Mouse (Mus musculus) cortical plate, adult 2 months (tissue): ENCODE data around the gene Fam110a.

ENCODE experiments used
- CTCF ChIP-seq: fragments of 200-500 bp; IDR thresholded peaks from 2 replicates; pipeline ENCODE4 v1.5.1; 2011; ENCODE audit warnings: mild to moderate bottlenecking, control low read depth, low read length; ENCODE audit not compliant: insufficient read depth; ENCODE audit errors: extremely low read depth
- POLR2A ChIP-seq: fragments of 200-500 bp; IDR thresholded peaks from 2 replicates; pipeline ENCODE4 v1.6.1; 2011; ENCODE audit warnings: mild to moderate bottlenecking, low read length, control low read depth; ENCODE audit not compliant: insufficient read depth; ENCODE audit errors: extremely low read depth

DNA sequence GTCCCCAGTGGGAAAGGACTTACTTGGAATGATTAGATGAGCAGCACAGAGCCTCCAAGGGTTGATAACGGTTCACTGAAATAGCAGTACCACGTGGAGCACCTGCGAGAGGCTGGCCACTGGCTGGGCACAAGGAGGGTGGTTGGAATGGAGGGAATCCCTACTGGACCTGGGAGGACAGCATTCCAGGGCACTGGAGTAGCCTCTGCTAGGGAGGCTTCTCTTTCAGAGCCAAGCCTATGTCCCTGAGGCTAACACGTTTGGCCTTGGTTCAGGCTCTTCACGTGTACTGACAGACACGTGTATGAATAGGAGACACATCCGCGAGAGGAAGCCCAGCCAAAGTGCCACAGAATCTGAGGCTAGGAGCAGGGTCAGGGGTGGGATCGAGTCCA is 18.5 kb upstream of the Fam110a start:
- TF ChIP-seq CTCF (no peak), POLR2A (no peak)
